Mouse (Mus musculus): ENCODE measurements around the gene Zfp286.

Gene Zfp286

DNA sequence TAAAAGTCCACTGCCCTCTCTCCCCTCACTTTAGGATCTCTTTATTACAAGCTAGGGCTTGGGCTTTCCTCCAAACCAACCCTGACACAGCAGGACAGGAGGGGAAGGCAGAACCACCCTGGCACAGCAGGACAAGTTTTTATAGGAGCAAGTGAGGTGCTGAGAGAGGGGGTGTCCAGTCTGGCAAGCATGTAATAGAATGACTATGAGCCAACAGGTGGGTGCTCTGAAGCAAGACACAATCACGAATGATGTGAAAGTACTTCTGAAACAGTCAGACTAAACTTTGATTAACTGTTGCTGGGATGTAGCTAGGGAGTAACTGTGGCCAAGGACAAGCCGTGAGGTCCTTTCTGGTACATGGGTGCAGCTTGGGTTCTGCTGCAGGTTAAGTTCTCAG lies 83.1 kb downstream of the Zfp286 start:
- no peak for DNase-seq (ENCODE audit: low spot score in 2 of 2)
